Mouse (Mus musculus) lung, adult 2 months (tissue): ENCODE measurements at regions not wholly inside any gene's neighbourhood (a gene's known extent, or its start where the extent isn't known, plus 50 kb on each side); places are given as distances from the start of the nearest gene placed in this dataset.

Experiments used
- CTCF ChIP-seq: fragments of 200-500 bp; IDR thresholded peaks from 2 replicates; pipeline ENCODE4 v1.5.1; 2011; ENCODE audit warnings: mild to moderate bottlenecking, low read length, control low read depth; ENCODE audit not compliant: insufficient read depth
- POLR2A ChIP-seq: fragments of 200-500 bp; IDR thresholded peaks from 2 replicates; pipeline ENCODE4 v1.6.1; 2011; ENCODE audit warnings: low read depth, mild to moderate bottlenecking, control low read depth, low read length, borderline replicate concordance; ENCODE audit errors: extremely low read depth

DNA sequence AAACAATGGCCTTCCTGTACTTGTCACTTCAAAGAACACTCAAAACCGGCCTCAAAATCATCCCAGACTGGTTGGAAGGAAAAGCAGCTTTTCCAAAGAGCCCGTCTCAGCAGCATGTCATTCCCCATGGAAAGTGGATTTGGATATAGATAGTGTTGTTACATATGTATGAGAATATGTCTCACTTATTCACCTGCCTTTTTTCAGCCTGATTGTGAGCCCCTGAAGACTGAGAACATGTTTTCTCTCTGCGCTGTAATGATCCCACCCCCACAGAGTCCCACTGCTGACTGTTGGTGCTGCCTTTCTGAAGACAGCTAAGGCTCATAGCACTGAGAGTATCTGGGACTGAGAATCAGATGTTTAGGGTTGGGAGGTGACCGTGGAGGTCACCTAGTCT lies 251.9 kb upstream of the G2e3 start:
- TF ChIP-seq CTCF (no peak), POLR2A (no peak)
